Mouse (Mus musculus): Measurements from ENCODE around the gene Cx3cl1.
A peak's percentile ranks its signal among the peaks of the same experiment; 100 is the strongest.

The Cx3cl1 gene

DNA sequence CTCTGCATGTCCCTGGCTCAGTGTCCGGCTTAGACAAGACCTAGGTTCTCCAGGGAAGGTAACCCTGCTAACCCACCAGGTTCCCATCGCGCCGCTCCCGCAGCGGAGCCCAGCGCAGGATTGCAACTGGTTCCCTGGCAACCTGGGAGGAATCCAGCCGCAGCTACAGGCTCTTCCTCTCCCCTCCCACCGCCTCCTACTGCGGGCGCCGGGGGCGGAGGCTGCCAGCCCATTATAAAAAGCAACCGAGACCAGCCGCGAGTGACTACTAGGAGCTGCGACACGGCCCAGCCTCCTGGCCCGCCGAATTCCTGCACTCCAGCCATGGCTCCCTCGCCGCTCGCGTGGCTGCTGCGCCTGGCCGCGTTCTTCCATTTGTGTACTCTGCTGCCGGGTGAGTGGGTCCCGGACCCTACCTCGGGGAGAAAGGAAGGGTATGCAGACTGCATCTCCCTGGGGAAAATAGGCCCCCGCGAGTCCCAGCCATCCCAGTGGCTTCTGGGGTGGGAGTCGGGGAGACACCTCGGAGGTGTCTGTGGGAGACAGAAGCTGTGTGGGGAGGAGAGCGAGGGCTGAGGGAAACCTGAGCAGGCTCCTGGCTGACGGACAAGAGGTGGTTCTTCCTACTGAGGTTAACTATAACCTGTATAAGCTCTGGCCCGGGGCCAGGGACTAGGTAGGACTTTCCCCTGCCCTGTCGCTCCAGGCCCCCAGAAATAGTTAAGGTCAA is at the start of gene Cx3cl1:
Gene Cx3cl1 (plus strand): TSS at position 69 of the 730 bp plus-strand sequence.
- DNase-seq, result peak; percentile 91

DNA sequence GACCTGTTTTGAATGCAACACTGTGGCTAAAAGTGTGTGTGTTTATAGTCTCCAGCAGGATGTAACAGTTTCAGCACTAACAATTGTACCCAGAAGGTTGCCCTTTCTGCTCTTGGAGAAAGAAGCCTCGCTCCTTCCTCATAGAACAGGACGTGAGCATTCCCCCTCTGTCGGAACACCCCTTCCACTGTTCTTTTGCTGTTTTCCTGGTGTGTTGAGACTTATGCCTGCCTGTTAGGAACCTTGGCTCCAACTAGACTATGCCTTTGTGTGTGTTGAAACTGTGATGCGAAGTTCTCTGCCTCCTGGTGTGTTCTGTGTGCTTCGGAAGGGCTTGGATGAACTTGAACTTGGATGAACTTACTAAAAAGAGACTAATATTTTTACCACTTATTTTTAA is 45.8 kb upstream of the Cx3cl1 start:
- DNase-seq, result no peak

DNA sequence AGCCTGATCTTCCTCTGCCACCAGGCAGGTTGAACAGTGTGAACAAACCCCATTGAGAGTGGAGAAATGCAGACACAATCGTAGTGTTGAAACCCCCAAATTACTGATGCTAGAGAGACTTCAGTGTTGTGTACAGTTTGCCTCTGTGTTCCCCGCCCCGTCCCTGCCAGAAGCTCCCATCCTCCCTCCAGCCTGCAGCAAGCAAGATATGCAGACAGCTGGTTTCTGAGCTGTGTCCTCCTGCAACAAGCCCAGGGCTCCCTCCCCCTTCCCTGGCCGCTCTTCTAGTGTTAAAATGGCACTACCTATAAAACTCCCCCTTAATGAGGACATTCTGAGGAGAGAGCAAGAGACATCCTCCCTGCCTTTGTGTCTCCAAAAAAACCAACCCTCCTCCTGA is 42.5 kb upstream of the Cx3cl1 start:
- DNase-seq, result no peak

DNA sequence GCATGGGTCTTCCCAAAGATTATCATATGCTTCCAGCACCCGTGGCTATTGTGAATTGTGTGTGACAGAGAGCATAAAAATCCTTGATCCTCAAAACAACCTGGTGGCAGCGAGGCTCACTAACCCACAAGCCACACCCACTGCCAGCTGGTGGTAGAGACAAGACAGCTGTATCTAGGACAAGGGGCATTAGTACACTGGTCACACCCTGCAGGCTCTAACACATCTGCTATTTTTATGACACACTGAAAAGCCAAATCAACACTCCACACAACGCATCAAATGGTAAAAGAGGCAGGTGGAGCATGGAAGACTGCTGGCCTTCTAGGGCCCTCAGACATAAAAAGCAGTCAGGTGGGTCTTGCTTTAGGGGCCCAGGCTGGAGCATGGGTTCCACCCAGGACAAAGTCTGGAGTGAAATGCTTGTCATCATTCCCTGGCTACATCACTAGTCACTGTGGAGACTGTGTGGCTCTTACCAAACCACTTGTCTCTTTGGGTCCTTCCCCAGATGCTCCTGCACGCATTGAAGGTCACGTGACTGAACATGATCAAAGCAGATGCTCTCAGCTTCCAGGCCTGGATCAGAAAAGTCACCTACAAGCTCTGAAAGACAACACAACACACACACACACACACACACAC is 37.9 kb upstream of the Cx3cl1 start:
- peak; percentile 16 for DNase-seq

DNA sequence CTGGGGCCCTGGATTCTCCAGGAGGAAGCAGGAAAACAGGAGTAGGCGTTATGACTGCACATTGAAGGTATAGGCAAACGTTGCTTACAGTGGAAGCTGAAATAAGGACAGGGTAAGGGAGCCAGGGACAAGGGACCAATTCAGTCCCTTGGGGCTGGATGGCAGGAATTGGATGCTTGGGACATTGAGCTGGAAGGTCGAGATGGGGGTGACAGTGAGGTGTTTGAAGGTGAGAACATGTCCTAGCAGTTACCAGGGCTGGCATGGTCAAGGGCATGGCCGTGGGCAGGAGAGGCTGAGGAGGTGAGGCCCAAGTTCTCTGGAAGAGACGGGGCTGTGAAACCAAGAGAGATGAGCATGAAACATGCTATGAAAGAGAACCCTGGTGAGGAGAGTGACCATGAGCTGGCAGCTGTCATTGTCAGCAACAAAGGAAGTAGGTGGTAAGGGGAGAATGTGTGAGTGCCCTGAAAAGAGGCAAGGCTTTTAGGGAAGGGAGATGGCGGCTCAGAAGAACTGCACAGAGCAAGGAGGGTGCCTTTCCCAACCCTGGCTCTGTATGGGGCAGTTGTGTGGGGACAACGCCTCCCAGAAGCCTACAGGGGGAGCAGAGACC is 37.0 kb upstream of the Cx3cl1 start:
- no peak for DNase-seq

DNA sequence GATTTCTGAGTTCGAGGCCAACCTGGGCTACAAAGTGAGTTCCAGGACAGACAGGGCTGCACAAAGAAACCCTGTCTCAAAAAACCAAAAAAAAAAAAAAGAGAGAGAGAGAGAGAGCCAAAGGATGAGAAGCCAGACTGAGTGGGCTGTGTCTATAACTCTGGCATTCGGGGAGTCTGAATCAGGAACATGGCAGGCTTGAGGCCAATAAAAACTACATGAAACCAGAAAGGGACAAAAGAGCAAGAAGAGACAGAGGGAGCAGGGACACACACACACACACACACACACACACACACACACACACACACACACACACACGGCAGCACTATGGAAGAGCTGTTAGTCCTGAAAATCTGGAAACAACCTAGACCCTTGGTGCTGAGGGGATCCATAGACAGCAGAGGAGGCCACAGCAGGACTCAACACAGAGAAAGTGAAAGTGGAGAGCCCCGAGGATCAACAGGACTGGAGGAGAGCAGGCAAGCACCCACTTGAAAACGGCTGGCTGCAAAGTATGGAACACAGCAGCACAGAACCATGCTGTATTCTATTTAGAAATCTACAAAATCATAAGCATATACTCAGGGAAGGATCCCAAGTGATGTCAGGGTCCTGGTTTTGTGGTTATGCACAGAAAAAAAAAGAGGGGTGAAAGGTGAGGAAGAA is 36.2 kb upstream of the Cx3cl1 start:
- DNase-seq, result no peak

DNA sequence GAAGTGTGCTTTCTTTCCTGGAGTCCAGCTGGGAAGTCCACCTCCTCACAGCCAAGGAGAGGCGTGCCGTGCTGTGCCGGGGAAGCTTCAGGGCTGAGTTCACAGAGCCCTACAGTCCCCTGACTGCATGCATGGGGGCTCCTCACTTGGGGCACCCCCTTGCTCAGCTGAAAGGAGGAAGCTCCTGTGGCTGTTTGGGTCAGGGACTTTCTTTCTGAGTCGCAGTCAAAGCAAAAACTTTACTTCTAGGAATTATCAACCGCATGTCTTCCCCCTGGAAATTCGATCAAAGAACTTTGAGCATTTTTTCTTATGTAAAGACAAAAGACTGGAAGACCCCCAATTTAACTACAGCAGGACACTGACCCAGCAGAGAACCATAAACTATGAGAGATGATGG is 32.0 kb upstream of the Cx3cl1 start:
- DNase-seq, result no peak

DNA sequence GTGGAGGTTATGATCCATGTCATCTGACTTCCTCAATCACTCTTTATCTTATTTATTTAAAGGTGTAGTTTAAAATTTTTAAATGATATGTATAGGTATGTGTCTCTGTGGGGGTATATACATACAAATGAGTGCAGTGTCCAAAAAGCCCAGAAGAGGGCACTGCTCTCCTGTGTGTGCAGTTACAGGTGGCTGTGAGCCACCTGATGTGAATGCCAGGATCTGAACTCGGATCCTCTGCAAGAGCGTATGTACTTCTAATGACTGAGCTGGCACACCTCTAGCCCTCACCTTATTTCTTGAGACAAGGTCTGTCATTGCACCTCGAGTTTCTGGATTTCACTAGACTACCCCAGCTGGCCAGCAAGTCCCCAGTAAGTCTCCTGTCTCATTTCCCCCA is 31.2 kb upstream of the Cx3cl1 start:
- DNase-seq, result no peak

DNA sequence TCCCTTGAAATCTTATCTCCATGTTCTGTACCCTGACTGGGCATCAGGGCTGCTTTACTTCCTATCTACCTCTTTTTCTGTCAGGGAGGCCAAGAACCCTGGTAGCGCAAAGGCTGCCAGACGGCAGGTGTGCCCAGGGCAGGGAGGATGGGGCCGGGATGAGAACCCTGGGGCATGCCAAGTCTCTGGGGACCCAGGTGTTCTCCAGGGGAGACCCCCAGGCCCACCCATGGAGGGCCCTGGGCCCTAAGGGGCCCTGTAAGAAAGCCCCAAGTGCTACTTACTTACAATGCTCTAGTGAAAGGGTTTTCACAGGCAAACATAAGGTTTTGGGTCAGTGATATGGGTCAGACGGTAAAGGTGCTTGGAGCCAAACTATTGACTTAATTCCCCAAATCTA is 30.1 kb upstream of the Cx3cl1 start:
- no peak for DNase-seq

DNA sequence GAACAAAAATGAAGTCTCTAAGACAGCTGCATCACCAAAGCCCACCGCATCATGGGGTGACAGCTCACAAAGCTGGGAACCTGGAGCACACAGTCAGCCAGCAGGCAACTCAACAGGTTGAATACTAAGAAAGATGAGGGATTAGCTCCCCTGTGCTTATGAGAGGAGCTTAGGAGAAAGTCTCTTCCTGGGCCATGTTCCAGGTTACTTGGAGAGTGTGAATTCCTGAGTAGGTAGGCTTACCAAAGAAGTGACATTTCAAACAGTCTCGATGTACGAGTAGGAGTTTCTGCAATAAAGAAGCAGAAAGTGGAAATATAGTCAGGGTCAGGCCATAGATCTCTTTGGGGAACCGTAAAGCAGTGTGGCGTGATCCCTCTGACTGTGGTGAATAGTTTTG is 27.3 kb upstream of the Cx3cl1 start:
- no peak for DNase-seq

DNA sequence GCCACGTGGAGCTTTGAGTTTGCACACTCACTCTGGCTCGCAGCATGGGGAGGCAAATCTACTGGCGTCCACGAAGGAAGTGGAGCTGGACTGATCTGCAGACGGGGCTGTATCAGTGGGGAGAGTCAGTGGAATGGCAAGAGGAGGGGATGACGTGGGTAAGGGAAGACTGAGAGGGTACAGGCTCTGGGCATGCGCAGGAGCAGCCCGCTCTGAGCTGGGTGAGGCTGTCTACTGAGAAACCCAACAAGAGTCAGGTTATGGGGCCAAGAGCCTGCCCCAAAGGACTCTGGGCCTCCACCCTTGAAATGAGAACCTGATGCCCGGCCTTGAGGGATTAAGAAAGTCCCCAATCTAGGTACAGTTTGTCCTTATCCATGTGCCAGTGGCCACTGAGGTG is 26.8 kb upstream of the Cx3cl1 start:
- no peak for DNase-seq

DNA sequence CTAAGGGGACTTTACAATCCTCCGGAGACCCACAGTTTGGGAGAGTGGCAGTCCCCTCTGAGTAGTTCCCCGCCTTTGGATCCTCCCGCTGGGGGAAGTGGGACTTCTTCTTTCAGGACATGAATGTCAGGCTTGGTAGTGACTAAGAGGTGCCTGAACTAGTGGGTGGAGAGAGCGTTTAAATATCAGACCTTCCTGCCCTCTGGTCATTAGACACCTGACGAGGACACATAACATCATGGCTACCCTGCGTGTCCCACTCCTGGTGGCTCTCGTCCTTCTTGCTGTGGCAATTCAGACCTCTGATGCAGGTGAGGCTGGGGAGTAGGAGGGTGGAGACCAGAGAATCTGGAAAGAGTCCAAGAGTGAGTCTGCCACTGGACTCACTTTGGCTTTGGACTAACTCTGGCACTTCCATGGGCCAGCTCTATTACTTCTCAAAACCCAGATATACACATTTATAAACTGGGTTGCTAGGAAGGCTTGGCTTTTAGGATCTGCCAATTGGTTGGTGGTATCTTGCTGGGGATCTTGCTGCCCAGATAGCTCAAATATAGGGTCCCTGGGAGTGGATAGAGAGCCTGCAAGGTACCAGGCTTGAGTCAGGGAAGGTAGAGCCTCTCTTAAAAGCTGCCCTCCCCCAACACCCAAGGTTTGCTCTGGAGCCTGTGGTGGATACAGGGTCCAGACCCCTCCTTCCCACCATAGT is 26.2 kb upstream of the Cx3cl1 start, which contains the start of gene Ccl22:
Gene Ccl22 (plus strand): TSS at position 115 of the 709 bp plus-strand sequence.
- no peak for DNase-seq

DNA sequence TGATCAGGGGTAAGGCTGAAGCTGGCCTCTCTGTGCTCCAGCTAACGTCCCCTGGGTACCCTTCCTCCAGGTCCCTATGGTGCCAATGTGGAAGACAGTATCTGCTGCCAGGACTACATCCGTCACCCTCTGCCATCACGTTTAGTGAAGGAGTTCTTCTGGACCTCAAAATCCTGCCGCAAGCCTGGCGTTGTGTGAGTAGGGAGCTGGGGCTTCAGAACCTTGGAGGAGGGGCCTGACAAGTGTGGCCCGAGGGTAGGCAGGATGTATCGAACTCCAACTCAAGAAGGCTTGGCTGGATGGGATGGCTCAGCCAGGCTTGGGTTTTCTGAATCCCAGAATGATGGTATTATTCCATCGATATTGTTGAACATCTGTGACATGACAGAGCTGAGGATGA is 25.0 kb upstream of the Cx3cl1 start:
- no peak for DNase-seq

DNA sequence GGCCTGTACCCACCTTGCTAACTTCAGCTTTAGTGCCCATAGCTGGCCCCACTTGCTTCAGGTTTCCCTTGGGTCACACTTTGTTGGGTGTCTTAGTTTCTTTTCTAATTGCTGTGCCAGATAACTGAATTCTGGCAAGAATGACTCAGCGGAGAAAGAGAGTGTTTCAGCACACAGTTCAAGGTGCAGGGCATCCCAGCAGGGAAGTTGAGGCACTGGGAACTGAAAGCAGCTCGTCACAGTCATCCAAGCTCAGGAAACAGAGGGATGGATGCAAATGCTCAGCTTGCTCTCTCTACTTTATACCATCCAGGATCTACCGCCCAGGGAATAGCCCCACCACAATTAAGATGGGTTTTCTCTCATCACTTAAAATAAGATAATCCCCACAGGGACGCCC is 23.4 kb upstream of the Cx3cl1 start:
- no peak for DNase-seq

DNA sequence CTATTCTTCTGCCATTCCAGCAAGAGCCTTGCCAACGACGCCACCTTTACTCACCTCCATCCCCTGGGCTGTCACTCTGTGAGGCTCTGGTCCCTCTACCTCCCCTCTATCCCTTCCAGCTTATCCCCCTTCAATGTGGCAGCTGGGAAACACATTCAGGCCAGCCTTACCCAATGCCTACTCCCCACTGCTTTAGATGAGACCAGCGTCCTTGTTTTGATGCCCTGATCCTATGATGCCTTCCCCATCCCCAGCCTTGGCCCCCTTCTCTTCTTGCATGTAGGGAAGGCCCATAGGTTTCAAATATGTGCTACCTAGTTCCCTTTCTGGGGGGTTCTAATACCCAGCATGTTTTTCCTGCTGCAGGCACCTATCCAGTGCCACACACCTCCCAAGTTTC is 21.9 kb upstream of the Cx3cl1 start:
- DNase-seq, result no peak

DNA sequence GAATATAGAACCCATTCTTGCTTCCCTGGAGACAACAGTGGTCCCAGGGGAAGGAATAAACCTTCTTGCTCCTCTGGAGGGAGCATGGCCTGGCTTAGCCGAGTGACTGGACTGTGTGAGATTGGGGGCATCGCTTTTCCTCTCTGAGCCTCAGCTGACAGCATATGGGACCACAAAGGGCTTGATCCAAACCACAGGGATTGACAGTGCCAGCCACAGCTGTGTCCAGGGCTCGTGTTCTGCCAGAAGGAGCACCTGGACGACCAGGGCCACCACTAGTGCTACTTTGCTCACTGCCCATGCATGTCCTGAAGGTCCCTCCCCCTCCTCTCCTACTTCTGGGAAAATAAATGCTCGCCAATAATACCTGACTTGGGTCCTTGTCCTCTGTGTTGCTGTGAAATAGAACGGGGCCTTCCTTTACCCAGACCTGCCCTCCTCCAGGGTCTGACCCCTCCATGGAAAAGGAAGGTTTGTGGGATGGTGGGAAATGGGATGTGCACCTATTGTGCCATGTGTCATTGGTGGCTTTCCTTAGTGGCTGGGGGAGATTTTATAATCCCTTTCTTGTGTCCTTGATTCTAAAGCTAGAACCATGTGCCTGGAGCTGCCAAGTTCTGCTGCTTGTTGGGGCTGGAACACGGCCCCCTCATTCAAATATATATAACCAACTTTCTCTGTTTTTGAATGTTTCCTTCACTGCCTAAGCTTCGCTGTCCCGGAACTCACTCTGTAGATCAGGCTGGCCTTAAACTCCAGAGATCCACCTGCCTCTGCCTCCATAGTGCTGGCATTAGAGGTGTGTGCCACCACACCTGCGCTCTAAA is 20.6 kb upstream of the Cx3cl1 start:
- no peak for DNase-seq

DNA sequence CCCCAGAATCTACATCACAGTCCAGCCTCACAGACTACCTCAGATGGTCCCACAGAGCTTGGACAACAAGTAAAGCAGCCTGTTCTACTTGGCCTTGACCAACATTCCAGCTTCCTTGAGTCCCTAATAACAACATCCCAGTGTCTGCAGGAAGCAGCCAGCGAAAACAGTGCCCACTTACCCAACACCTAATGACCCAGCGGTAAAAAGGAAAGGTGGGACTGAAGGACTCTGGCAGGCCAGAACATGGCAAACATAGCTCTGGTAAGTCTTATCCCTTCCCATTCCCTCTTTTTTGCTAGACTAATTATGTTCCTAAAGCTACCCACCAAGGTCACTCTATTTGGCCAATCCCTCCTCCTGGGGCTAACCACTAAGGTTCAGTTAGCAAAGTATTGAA is 17.8 kb upstream of the Cx3cl1 start:
- no peak for DNase-seq

DNA sequence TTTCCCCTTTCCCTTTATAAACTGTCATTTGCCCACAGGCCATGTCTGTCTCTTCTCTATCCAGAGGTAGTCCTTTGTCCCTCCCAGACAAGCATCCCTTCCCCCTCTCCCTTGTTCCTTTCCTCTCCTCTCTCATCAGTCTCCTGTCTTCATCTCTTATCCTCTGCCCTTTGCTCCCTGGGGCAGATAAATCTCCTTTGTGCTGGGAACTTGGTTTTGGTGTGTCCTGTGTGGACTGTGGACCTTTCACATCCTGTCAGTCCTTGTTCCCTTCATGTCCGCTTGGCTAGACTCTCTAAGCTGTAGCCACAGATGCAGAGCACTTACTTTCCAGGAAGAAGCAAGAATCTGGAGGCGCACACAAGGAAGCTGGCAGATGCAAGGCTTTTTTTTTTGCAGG is 17.3 kb upstream of the Cx3cl1 start:
- DNase-seq, result no peak

DNA sequence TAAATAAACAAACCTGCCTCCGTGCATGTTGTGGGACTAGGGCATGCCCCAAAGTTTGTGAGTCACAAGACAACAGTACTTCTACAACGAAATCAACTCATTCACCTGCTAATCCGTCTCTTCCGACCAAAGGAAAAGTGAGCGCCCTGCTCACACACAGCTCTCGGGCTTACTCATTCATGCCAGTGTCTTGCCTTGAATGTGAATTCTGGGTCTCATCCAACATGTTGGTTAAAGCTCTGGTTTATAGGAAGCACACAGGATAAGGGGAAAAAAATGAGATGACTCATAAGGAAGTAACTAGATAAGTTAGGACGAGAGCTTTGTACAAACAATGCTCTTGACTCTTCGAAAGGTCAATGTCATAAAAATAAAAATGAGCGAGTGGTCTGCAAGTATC is 4.8 kb upstream of the Cx3cl1 start:
- no peak for DNase-seq

DNA sequence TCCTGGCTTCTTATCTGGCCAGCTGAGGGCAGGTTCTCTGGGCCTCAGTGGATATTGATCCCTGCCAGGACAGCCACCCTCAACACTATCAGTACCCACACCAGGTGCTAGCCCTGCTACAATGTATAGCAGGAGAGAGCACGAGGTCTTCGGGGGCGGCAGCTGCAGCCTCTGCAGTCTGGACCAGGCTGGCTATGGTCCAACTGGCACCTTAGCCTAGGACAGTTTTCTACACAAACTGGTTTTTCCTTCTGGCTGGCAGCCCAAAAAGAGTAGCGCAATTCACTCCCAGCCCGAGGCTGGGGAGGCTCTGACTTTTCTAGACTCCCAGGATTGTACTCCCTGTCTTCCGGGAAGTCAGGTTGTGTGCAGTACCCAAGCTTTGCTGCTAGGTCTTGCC is 864 bp upstream of the Cx3cl1 start:
- no peak for DNase-seq

DNA sequence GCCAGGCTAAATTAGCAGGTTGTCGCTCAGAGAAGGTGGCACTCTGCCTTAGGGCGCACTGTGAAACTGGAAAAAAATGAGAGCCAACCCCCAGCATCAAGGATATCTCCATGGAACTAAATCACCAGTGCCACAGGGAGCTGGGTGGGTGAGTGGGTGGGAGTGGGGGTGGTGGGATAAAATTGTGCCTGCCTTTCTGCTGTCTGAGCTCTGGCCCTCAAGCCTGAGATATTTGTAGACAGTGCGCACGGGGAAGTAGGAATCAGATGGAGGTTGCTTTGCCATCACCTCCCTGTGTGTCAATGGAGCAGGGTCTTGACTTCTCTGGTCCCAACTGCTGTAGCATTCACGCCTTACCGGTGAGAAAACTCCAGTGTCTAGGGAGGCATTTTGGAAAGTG is 1.2 kb downstream of the Cx3cl1 start:
- DNase-seq, result no peak

DNA sequence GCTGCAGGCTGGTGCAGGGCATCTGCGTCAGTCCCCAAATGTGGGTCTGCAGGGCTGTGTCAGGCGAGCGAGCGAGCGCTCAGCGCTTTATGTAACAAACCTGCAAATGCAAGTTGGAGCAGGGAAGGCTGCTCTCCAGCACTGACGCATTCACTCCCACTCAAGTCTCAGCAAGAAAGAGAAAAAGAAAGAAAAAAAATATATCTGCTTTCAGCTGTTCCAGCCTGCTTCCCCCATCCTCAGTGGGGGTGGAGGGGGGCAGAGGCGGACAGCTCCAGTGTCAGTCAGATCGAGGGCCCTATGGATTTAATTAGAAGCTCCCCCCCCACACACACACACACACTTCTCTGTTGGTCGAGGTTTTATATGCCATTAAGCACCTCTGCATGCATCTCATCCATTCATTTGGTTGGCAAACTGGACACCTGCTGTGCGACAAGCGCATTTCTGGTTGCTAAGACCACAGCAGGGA is 1.9 kb downstream of the Cx3cl1 start:
- peak; percentile 82 for DNase-seq
